ENCODE assay signal across 8 mouse cellular contexts in genomic region chr15:102981379-102982288, GRCm38 (mm10). TPM values are rescaled to one million over a fixed set of nuclear protein-coding genes. Genes with fewer than 3 reads are reported as not detected.
DNase-seq lines count a peak whose midpoint lies in the region; ATAC-seq and TF ChIP-seq lines count a peak whose summit lies in the region.
"Had no signal": no experiment of that assay in that cellular context is flagged by ENCODE, and none has a peak within 500 bp of the region (broad histone marks: within the 10 kb centered on the region; RNA-seq: fewer than 3 reads in every experiment).

No protein-coding gene starts in this region.

- TF ChIP-seq RAD21 in CH12.LX (IDR thresholded peaks at IDR 0.05; ENCODE audit: low read depth, low read length) = no peak

- H3K27me3 ChIP-seq in CH12.LX (replicated peaks) = peaks cover 93% of the 10 kb centered on the region
- H3K27me3 ChIP-seq in forebrain, postnatal 0 days (ENCODE audit: insufficient read depth, low read length) = peaks cover 96% of the 10 kb centered on the region
- peaks cover 93% of the 10 kb centered on the region for H3K27me3 ChIP-seq in small intestine, adult 2 months (ENCODE audit: control insufficient read depth, insufficient read depth, low read length)

- peak overlapping the region; percentile 48 for H3K4me2 ChIP-seq in CH12.LX (ENCODE audit: insufficient read depth, low read depth, poor library complexity, severe bottlenecking)
- H3K4me2 ChIP-seq in forebrain, postnatal 0 days (ENCODE audit: low read depth) = peak overlapping the region; percentile 33

- H3K9ac ChIP-seq in CH12.LX (ENCODE audit: insufficient read depth, low read depth) = no peak overlapping the region; the same call in 1 of the 2 replicates
- H3K9ac ChIP-seq in forebrain, postnatal 0 days = no peak overlapping the region

- H3K4me1 ChIP-seq in CH12.LX (ENCODE audit: control insufficient read depth in 1 of 2, insufficient read depth in 2 of 2) = peaks cover 2 to 20% of the 10 kb centered on the region in 2 experiments; a peak in 3 of 4 replicates
- no peaks in the 10 kb centered on the region for H3K4me1 ChIP-seq in forebrain, postnatal 0 days (ENCODE audit: insufficient read depth)
- H3K4me1 ChIP-seq in small intestine, adult 2 months (ENCODE audit: control insufficient read depth, insufficient read depth, insufficient read length, low read length) = peaks cover 9% of the 10 kb centered on the region

- H3K9me3 ChIP-seq in CH12.LX (replicated peaks; ENCODE audit: low read length) = no peaks in the 10 kb centered on the region
- H3K9me3 ChIP-seq in forebrain, postnatal 0 days (ENCODE audit: low read length) = no peaks in the 10 kb centered on the region

- H3K79me2 ChIP-seq in CH12.LX (replicated peaks; ENCODE audit: control insufficient read depth, extremely low read depth, insufficient read depth, poor library complexity, severe bottlenecking) = no peaks in the 10 kb centered on the region

- dilution Hi-C loops in CH12.LX (cut with MboI; ENCODE audit: extremely low pct_ligation_motif_present, extremely low pct_unique_long_range_greater_than_20kb, low sequenced_read_pairs) = no loop called here

- no peak for TF ChIP-seq POLR2A in CH12.LX (IDR thresholded peaks at IDR 0.05; ENCODE audit: low read depth, low read length)
- TF ChIP-seq POLR2A in small intestine, adult 2 months (IDR thresholded peaks at IDR 0.05; ENCODE audit: low read depth, low read length) = no peak

- no peaks in the 10 kb centered on the region for H3K36me3 ChIP-seq in CH12.LX (replicated peaks in 1 of 2; ENCODE audit: control insufficient read depth in 1 of 2, insufficient read depth in 1 of 2, low read length in 1 of 2)
- no peaks in the 10 kb centered on the region for H3K36me3 ChIP-seq in forebrain, postnatal 0 days (ENCODE audit: insufficient read depth)
- no peaks in the 10 kb centered on the region for H3K36me3 ChIP-seq in small intestine, adult 2 months (ENCODE audit: control insufficient read depth, insufficient read depth, low read length)

- ATAC-seq in forebrain, postnatal 0 days = no peak; the same call in 1 of the 2 replicates

- 1% methylated on average over 88 of the region's 88 CpGs for WGBS in forebrain, postnatal 0 days
- WGBS in small intestine, adult 2 months = 3% methylated on average over 88 of the region's 88 CpGs

- no peak overlapping the region for H3K27ac ChIP-seq in CH12.LX (ENCODE audit: insufficient read depth, low read depth)
- H3K27ac ChIP-seq in forebrain, postnatal 0 days (ENCODE audit: low read depth, low read length) = no peak overlapping the region
- no peak overlapping the region for H3K27ac ChIP-seq in small intestine, adult 2 months (ENCODE audit: insufficient read depth, low read depth, low read length)
- H3K27ac ChIP-seq: macrophage had no signal

- TF ChIP-seq EP300 in CH12.LX (IDR thresholded peaks at IDR 0.05; ENCODE audit: low read length) = no peak

- no peak for TF ChIP-seq CTCF in CH12.LX (conservative IDR thresholded peaks at IDR 0.05 in 1 of 2, IDR thresholded peaks at IDR 0.05 in 1 of 2; ENCODE audit: low read depth in 2 of 2, low read length in 2 of 2)
- no peak for TF ChIP-seq CTCF in forebrain, postnatal 0 days (IDR thresholded peaks at IDR 0.05; ENCODE audit: low read depth)
- TF ChIP-seq CTCF in small intestine, adult 2 months (IDR thresholded peaks at IDR 0.05; ENCODE audit: extremely low read depth, insufficient read length, insufficient replicate concordance, low read depth, low read length) = no peak

- in situ Hi-C loops in CH12.LX (cut with MboI; ENCODE audit: low pct_ligation_motif_present, low pct_unique_long_range_greater_than_20kb, low sequenced_read_pairs) = loop anchor here (10.0 kb wide), 1 partner anchor 333 kb away; the partner anchor contains the start of gene Gpr84

- DNase-seq in A20 (ENCODE audit: low read depth, low spot score) (peak; percentile 76), CH12.LX (ENCODE audit: extremely low read depth) (peak; percentile 68)
- no peak for DNase-seq in forebrain, postnatal 0 days
- peak; percentile 79 for DNase-seq in kidney, postnatal 25 days
- no peak for DNase-seq in layer of hippocampus, postnatal 10 days (ENCODE audit: low spot score in 2 of 2)
- DNase-seq in frontal cortex, postnatal 36 days (ENCODE audit: low spot score in 2 of 2) = no peak

- peak overlapping the region; percentile 30 to 52 (median 48) for H3K4me3 ChIP-seq in CH12.LX (replicated peaks in 1 of 3; ENCODE audit: low read depth in 2 of 3, low read length in 2 of 3, poor library complexity in 1 of 3)
- peak overlapping the region; percentile 16 for H3K4me3 ChIP-seq in forebrain, postnatal 0 days (ENCODE audit: low read depth, low read length)
- peak overlapping the region; percentile 43 for H3K4me3 ChIP-seq in small intestine, adult 2 months (ENCODE audit: low read depth, low read length)

TF ChIP-seq in CH12.LX, 34 proteins besides CTCF, POLR2A, EP300 and RAD21:
- no peak for TF ChIP-seq JUND (conservative IDR thresholded peaks at IDR 0.05; ENCODE audit: low read depth, low read length)
- TF ChIP-seq TBP (conservative IDR thresholded peaks at IDR 0.05; ENCODE audit: low read depth, low read length) = 0 out of 2 replicates have a peak, but pooled peaks have one; percentile 61
- TF ChIP-seq MAX (IDR thresholded peaks at IDR 0.05; ENCODE audit: low read length) = peak; percentile 78; the same call in 1 of the 2 replicates
- peak; percentile 90 for TF ChIP-seq USF1 (IDR thresholded peaks at IDR 0.05; ENCODE audit: low read depth, low read length)
- no peak for TF ChIP-seq NRF1 (IDR thresholded peaks at IDR 0.05; ENCODE audit: low read depth, low read length)
- peak; percentile 88 for TF ChIP-seq USF2 (conservative IDR thresholded peaks at IDR 0.05; ENCODE audit: low read depth, low read length)

RNA-seq across cellular contexts. Expression of gene Hoxc9, which starts 5.4 kb away (rescaled TPM):
- total RNA-seq in CH12.LX (2012; rRNA removed) = not detected in 2 replicates
- 0.12 TPM in 1 of 2 replicates, not detected in the other for total RNA-seq in CH12.LX (2014; rRNA removed)
- polyA plus RNA-seq in CH12.LX (2012; ENCODE audit: insufficient read length, low read depth) = 0.20 and 0.26 TPM in 2 replicates
- total RNA-seq in forebrain, postnatal 0 days (2014; rRNA removed) = not detected in 2 replicates
- polyA plus RNA-seq in forebrain, postnatal 0 days (2015; fragmentation: Nextera tagmentation; extraction: Ambion mirVana) = not detected in 2 replicates
- polyA plus RNA-seq in small intestine, adult 2 months (2012; rRNA removed) = 0.22 TPM in 1 of 2 replicates, not detected in the other
- not detected for total RNA-seq in layer of hippocampus, postnatal 10 days (2021)
- polyA plus RNA-seq: macrophage had no signal

RNA-seq across cellular contexts. Expression of gene Hoxc8, which starts 8.8 kb away (rescaled TPM):
- total RNA-seq in CH12.LX (2012; rRNA removed) (not detected in 2 replicates), CH12.LX (2014; rRNA removed) (not detected in 2 replicates)
- not detected in 2 replicates for polyA plus RNA-seq in CH12.LX (2012; ENCODE audit: insufficient read length, low read depth)
- total RNA-seq in forebrain, postnatal 0 days (2014; rRNA removed) = not detected in 2 replicates
- polyA plus RNA-seq in forebrain, postnatal 0 days (2015; fragmentation: Nextera tagmentation; extraction: Ambion mirVana) = not detected in 2 replicates
- 1.8 TPM in 1 of 2 replicates, not detected in the other for polyA plus RNA-seq in small intestine, adult 2 months (2012; rRNA removed)
- not detected for total RNA-seq in layer of hippocampus, postnatal 10 days (2021)
- polyA plus RNA-seq: macrophage had no signal

RNA-seq across cellular contexts. Expression of gene Hoxc5, which starts 14.4 kb away (rescaled TPM):
- not detected in 2 replicates for total RNA-seq in CH12.LX (2012; rRNA removed)
- 0.15 TPM in 1 of 2 replicates, not detected in the other for total RNA-seq in CH12.LX (2014; rRNA removed)
- 0.16 and 0.22 TPM in 2 replicates for polyA plus RNA-seq in CH12.LX (2012; ENCODE audit: insufficient read length, low read depth)
- not detected in 2 replicates for total RNA-seq in forebrain, postnatal 0 days (2014; rRNA removed)
- polyA plus RNA-seq in forebrain, postnatal 0 days (2015; fragmentation: Nextera tagmentation; extraction: Ambion mirVana) = not detected in 2 replicates
- polyA plus RNA-seq in small intestine, adult 2 months (2012; rRNA removed) = 0.28 and 1.7 TPM in 2 replicates
- total RNA-seq in layer of hippocampus, postnatal 10 days (2021) = not detected
- polyA plus RNA-seq: macrophage had no signal

RNA-seq across cellular contexts. Expression of gene Hoxc10, which starts 15.0 kb away (rescaled TPM):
- total RNA-seq in CH12.LX (2012; rRNA removed) (not detected in 2 replicates), CH12.LX (2014; rRNA removed) (not detected in 2 replicates)
- polyA plus RNA-seq in CH12.LX (2012; ENCODE audit: insufficient read length, low read depth) = 0.11 and 0.12 TPM in 2 replicates
- not detected in 2 replicates for total RNA-seq in forebrain, postnatal 0 days (2014; rRNA removed)
- not detected in 2 replicates for polyA plus RNA-seq in forebrain, postnatal 0 days (2015; fragmentation: Nextera tagmentation; extraction: Ambion mirVana)
- polyA plus RNA-seq in small intestine, adult 2 months (2012; rRNA removed) = not detected in 2 replicates
- total RNA-seq in layer of hippocampus, postnatal 10 days (2021) = not detected
- polyA plus RNA-seq: macrophage had no signal

RNA-seq across cellular contexts. Expression of gene Hoxc6, which starts 16.4 kb away (rescaled TPM):
- total RNA-seq in CH12.LX (2012; rRNA removed) (0.42 and 0.76 TPM in 2 replicates), CH12.LX (2014; rRNA removed) (0.59 and 0.79 TPM in 2 replicates)
- polyA plus RNA-seq in CH12.LX (2012; ENCODE audit: insufficient read length, low read depth) = 2.9 and 4.5 TPM in 2 replicates
- not detected in 2 replicates for total RNA-seq in forebrain, postnatal 0 days (2014; rRNA removed)
- polyA plus RNA-seq in forebrain, postnatal 0 days (2015; fragmentation: Nextera tagmentation; extraction: Ambion mirVana) = not detected in 2 replicates
- polyA plus RNA-seq in small intestine, adult 2 months (2012; rRNA removed) = 0.05 and 5.0 TPM in 2 replicates
- total RNA-seq in layer of hippocampus, postnatal 10 days (2021) = not detected
- polyA plus RNA-seq: macrophage had no signal

Comparison
In these comparisons a context has a peak if more than half of its experiments do, and no peak if none do; other contexts are left out.
1. DNase-seq: peak in A20 (single experiment), CH12.LX (single experiment) and kidney, postnatal 25 days (2 of 2); none in forebrain, postnatal 0 days (single experiment), layer of hippocampus, postnatal 10 days (0 of 2) and frontal cortex, postnatal 36 days (0 of 2).
2. Peak in every context shown above with its lines, with median percentiles within 50 percentile points of each other: H3K4me3 ChIP-seq.